Mouse (Mus musculus) G1E (cell line): ENCODE data around the gene Pard3b.

Experiments used
- GATA1 ChIP-seq: IDR thresholded peaks from 2 replicates; pipeline ENCODE4 v1.6.1; 2012; ENCODE audit warnings: borderline replicate concordance, low read length, inconsistent platforms, mixed read lengths
- TAL1 ChIP-seq: conservative IDR thresholded peaks from 2 replicates; pipeline ENCODE4 v1.6.1; 2012; ENCODE audit warnings: low read depth, low read length, inconsistent platforms, mixed read lengths

DNA sequence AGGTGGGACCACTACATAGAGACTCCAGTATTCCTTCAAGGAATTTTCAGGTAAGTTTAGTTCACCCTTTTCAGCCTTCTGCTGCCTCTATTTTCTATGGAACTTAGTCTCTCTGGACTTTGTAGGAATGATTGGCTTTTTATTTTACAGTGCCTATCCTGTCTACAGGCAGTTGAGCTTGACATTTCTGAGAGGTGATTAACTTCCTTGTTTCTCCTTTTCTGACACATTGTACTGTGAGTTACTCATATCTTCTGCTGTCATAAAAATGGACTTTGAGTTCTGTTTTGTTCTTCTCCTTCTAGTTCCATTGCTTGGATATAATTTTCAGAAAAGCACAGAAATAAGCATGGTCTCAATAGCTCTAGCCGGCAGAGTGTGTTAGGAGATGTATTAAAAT lies 112.4 kb downstream of the Pard3b start:
- TF ChIP-seq TAL1 (no peak), GATA1 (no peak)
